Comparison of ENCODE assay signal across 8 mouse cellular contexts in the genomic region with DNA sequence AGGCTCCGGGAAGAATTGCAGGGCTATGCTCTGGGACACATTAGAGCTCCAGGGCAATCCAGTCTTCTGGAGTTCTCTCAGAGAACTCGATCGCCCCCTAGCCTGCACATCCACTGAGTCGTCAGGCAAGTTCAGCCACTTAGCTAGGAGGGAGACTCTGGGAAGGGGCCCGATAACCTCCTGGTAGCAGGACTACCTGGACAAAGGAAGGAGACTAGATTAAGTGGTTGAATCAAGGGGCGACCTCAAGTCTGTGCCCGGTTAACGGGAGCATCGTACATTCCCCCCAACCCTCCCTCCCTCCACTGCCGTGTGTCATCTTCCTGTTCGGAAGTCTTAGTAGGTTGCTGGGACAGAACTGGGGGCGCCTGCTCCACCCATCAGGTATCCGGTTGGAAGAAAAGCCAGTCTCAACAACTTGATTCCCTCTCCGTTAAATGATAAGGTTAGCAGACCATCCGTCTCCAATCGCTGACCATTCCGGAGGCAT.
DNase-seq lines count a peak whose midpoint lies in the region; ATAC-seq and TF ChIP-seq lines count a peak whose summit lies in the region.

No protein-coding gene starts in this region.

- intact Hi-C loops in left cerebral cortex, adult 2 months (cut with DNase I): loop anchor here (1.0 to 5.0 kb wide), 4 partner anchors 199 to 334 kb away; no protein-coding TSS in a partner anchor

- peak overlapping the region; percentile 44 for H3K4me2 ChIP-seq in hindbrain, embryonic 16.5 days (ENCODE audit: low read length)

- H3K36me3 ChIP-seq in hindbrain, embryonic 16.5 days (ENCODE audit: control insufficient read depth, insufficient read depth, low read length): 0 out of 2 replicates have a peak, but pooled peaks cover 1% of the 10 kb centered on the region

- H3K27ac ChIP-seq in hindbrain, embryonic 16.5 days (ENCODE audit: low read depth, low read length): no peak overlapping the region
- peak overlapping the region; percentile 99 for H3K27ac ChIP-seq in left cerebral cortex, adult 2 months

- peak; percentile 87 for TF ChIP-seq CTCF in left cerebral cortex, adult 2 months (IDR thresholded peaks at IDR 0.05)

- peaks cover 3% of the 10 kb centered on the region; the same call in 1 of the 2 replicates for H3K27me3 ChIP-seq in hindbrain, embryonic 16.5 days (replicated peaks; ENCODE audit: control insufficient read depth, insufficient read depth, low read length)

- WGBS in hindbrain, embryonic 16.5 days: 9% methylated on average over 17 of the region's 17 CpGs

- no peaks in the 10 kb centered on the region for H3K9me3 ChIP-seq in hindbrain, embryonic 16.5 days (ENCODE audit: control insufficient read depth, low read length)

- no peak overlapping the region for H3K9ac ChIP-seq in hindbrain, embryonic 16.5 days (ENCODE audit: low read depth, low read length)

- H3K4me3 ChIP-seq in hindbrain, embryonic 16.5 days (ENCODE audit: low read length): 0 out of 2 replicates have a peak overlapping the region, but pooled peaks have one; percentile 10
- peak overlapping the region; percentile 64 for H3K4me3 ChIP-seq in left cerebral cortex, adult 2 months

- ATAC-seq in hindbrain, embryonic 16.5 days: no peak

- DNase-seq in Muller cell, postnatal 12 days (ENCODE audit: inconsistent ontology term): peak; percentile 31
- peak; percentile 89 to 94 for DNase-seq in cerebellum, postnatal 14 days
- DNase-seq in gastrocnemius, adult 18-20 months (ENCODE audit: low spot score): peak; percentile 93
- DNase-seq in left cerebral cortex, adult 2 months (ENCODE audit: extremely low spot score in 1 of 2, low spot score in 2 of 2): peak; percentile 81 to 84
- DNase-seq in lung, postnatal 36 days: peak; percentile 97
- peak; percentile 69 to 77 for DNase-seq in right cerebral cortex, postnatal 36 days (ENCODE audit: low spot score in 2 of 2)
- peak; percentile 66 for DNase-seq in yolk sac, embryonic 10.5 days (ENCODE audit: low spot score)

- H3K4me1 ChIP-seq in hindbrain, embryonic 16.5 days (ENCODE audit: control insufficient read depth, insufficient read depth, low read depth, low read length): peaks cover 15% of the 10 kb centered on the region

Comparison
In these comparisons a context has a peak if more than half of its experiments do, and no peak if none do; other contexts are left out.
1. DNase-seq: peak in every context shown above with its lines; median percentile 97 in lung, postnatal 36 days; 93 in gastrocnemius, adult 18-20 months; 92 in cerebellum, postnatal 14 days; 82 in left cerebral cortex, adult 2 months; 73 in right cerebral cortex, postnatal 36 days; 66 in yolk sac, embryonic 10.5 days; 31 in Muller cell, postnatal 12 days.